Mouse (Mus musculus) midbrain, postnatal 0 days (tissue): ENCODE measurements around the gene Akap13. TPM values are rescaled to one million over a fixed set of nuclear protein-coding genes. Genes with fewer than 3 reads are reported as not detected.

Experiments used
- ATAC-seq: fragments of 200-750 bp; cut with Nextera tagmentation; 2 replicates; pipeline ENCODE4 v1.8.0; 2017; ENCODE audit warnings: moderate number of reproducible peaks, mild to moderate bottlenecking, moderate TSS enrichment, moderate library complexity; ENCODE audit not compliant: low FRiP score
- DNase-seq: peaks from one replicate; pipeline ENCODE4 v3.0.0-alpha.2; 2015; ENCODE audit warnings: low spot score
- H3K27ac ChIP-seq: fragments of 300-500 bp; sonication (generic); 2 replicates; pipeline ENCODE4 v1.5.1; 2014; ENCODE audit warnings: low read depth, mild to moderate bottlenecking, low read length, mixed read lengths
- H3K27me3 ChIP-seq: fragments of 300-500 bp; sonication (generic); 2 replicates; pipeline ENCODE4 v1.6.1; 2014; ENCODE audit warnings: low read length, control low read depth, mixed read lengths; ENCODE audit not compliant: insufficient read depth
- H3K36me3 ChIP-seq: fragments of 300-500 bp; sonication (generic); 2 replicates; pipeline ENCODE4 v1.6.1; 2014; ENCODE audit warnings: low read length, control low read depth, mixed read lengths; ENCODE audit not compliant: insufficient read depth
- H3K4me1 ChIP-seq: fragments of 300-500 bp; sonication (generic); 2 replicates; pipeline ENCODE4 v1.6.1; 2014; ENCODE audit warnings: mild to moderate bottlenecking, control low read depth, antibody characterized with exemption, low read length, mixed read lengths; ENCODE audit not compliant: insufficient read depth
- H3K4me2 ChIP-seq: fragments of 300-500 bp; sonication (generic); 2 replicates; pipeline ENCODE4 v1.6.1; 2014; ENCODE audit warnings: low read depth, mild to moderate bottlenecking, low read length, mixed read lengths; ENCODE audit not compliant: poor library complexity, severe bottlenecking
- H3K4me3 ChIP-seq: fragments of 300-500 bp; sonication (generic); 2 replicates; pipeline ENCODE4 v1.5.1; 2014; ENCODE audit warnings: low read depth, mild to moderate bottlenecking, low read length, moderate library complexity
- H3K9ac ChIP-seq: fragments of 300-500 bp; sonication (generic); replicated peaks from 2 replicates; pipeline ENCODE4 v1.6.1; 2014; ENCODE audit warnings: mild to moderate bottlenecking, low read length, moderate library complexity, mixed read lengths; ENCODE audit not compliant: poor library complexity, severe bottlenecking
- H3K9me3 ChIP-seq: fragments of 300-500 bp; sonication (generic); 2 replicates; pipeline ENCODE4 v1.6.1; 2016; ENCODE audit warnings: low read length, control low read depth
- CTCF ChIP-seq: IDR thresholded peaks from 2 replicates; pipeline ENCODE4 v1.5.1; 2016; ENCODE audit warnings: antibody characterized with exemption, mild to moderate bottlenecking
- WGBS: fragments of 180-500 bp; shearing (Covaris S2); extraction: QIAGEN DNeasy Blood & Tissue Kit; methylation state at CpG from one replicate; pipeline ENCODE4 v1.1.7; 2014; 5-methylcytosine and 5-hydroxymethylcytosine counted together
- polyA plus RNA-seq: library from polyadenylated mRNA; unstranded; fragments of >200 nt; fragmentation: Nextera tagmentation; extraction: Ambion mirVana; gene quantifications from 2 replicates; pipeline ENCODE4 v1.2.1, GENCODE M21; 2015
- total RNA-seq: library from RNA; depleted of rRNA; stranded (reverse); fragments of >200 nt; gene quantifications from 2 replicates; pipeline ENCODE4 v1.2.3, GENCODE M21; 2014

Akap13 gene
- total and polyA plus RNA-seq, 2 experiments from 2014 or later = 11.7 to 24.6 TPM

DNA sequence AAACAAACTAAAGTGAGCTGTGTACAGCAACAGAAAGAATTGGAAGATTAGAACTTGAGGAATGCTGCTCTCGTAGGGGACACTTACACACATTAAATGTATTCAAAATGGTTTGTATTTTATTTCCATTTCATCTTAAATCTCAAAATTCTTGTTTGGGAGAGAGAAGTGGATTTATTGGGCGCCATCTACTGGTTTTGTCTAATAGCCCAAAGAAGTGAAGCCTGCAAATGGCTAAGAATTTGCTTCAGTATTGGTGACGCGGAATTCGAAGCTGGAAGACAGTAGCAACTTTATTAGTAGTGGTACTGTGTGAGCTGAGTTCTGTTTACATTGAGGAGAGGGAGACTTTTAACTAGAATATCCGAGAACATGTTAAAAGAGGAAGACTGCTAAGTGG lies 100.6 kb downstream of the Akap13 start:
- H3K4me2 ChIP-seq = no peak overlapping the region
- no peaks in the 10 kb centered on the region for H3K9me3 ChIP-seq
- WGBS = 63% methylated on average over 6 of the region's 6 CpGs
- H3K9ac ChIP-seq = no peak overlapping the region
- H3K27ac ChIP-seq = no peak overlapping the region
- no peaks in the 10 kb centered on the region for H3K4me1 ChIP-seq
- H3K4me3 ChIP-seq = no peak overlapping the region
- ATAC-seq (no peak), DNase-seq (peak; percentile 23)
- TF ChIP-seq CTCF = peak; percentile 62
- no peaks in the 10 kb centered on the region for H3K36me3 ChIP-seq
- no peaks in the 10 kb centered on the region for H3K27me3 ChIP-seq

- WGBS = 93% methylated on average over 1 of the region's 1 CpGs
- Histone ChIP-seq H3K4me1 (no peaks in the 10 kb centered on the region), H3K27ac (no peak overlapping the region), H3K4me2 (no peak overlapping the region), H3K9me3 (no peaks in the 10 kb centered on the region), H3K36me3 (no peaks in the 10 kb centered on the region), H3K9ac (no peak overlapping the region), H3K4me3 (no peak overlapping the region), H3K27me3 (no peaks in the 10 kb centered on the region)
- no peak for TF ChIP-seq CTCF
- DNase-seq = no peak
- ATAC-seq = no peak
These were observed 102.9 kb downstream of the Akap13 start for GRCm38 (mm10) chr7:75558225-75558624.

- DNase-seq (no peak), ATAC-seq (no peak)
- no peaks in the 10 kb centered on the region for H3K9me3 ChIP-seq
- WGBS = 59% methylated on average over 4 of the region's 4 CpGs
- no peaks in the 10 kb centered on the region for H3K27me3 ChIP-seq
- TF ChIP-seq CTCF = no peak
- H3K4me1 ChIP-seq = no peaks in the 10 kb centered on the region
- no peak overlapping the region for H3K9ac ChIP-seq
- H3K4me3 ChIP-seq = no peak overlapping the region
- no peaks in the 10 kb centered on the region for H3K36me3 ChIP-seq
- no peak overlapping the region for H3K27ac ChIP-seq
- no peak overlapping the region for H3K4me2 ChIP-seq
These were observed 103.8 kb downstream of the Akap13 start for GRCm38 (mm10) chr7:75559119-75559518.

DNA sequence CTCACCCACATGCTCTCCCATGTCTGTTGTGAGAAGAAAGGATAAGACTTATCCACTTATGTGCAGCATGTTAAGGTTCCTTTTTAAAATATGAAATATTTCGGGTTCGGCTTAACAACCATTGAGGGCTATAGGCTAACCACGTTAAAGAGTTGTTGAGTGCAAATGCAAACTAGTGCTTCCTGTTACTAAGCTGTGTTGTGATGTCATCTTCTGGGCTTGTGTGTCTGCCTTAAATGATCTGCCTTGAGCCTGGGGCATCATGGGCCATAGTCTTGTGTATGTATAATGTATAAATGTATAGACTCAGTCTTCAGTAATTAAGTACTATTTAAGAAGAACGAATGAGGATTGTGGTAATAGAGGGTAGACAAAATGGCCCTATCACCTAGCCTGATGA lies 104.6 kb downstream of the Akap13 start:
- H3K4me1 ChIP-seq = no peaks in the 10 kb centered on the region
- H3K9me3 ChIP-seq = no peaks in the 10 kb centered on the region
- H3K9ac ChIP-seq = no peak overlapping the region
- TF ChIP-seq CTCF = no peak
- no peak overlapping the region for H3K4me3 ChIP-seq
- ATAC-seq = no peak
- H3K4me2 ChIP-seq = no peak overlapping the region
- H3K36me3 ChIP-seq = no peaks in the 10 kb centered on the region
- no peaks in the 10 kb centered on the region for H3K27me3 ChIP-seq
- DNase-seq = no peak
- 91% methylated on average over 4 of the region's 4 CpGs for WGBS
- no peak overlapping the region for H3K27ac ChIP-seq

- H3K4me1 ChIP-seq = no peaks in the 10 kb centered on the region
- H3K27ac ChIP-seq = no peak overlapping the region
- no peak overlapping the region for H3K4me2 ChIP-seq
- no peak overlapping the region for H3K4me3 ChIP-seq
- no peaks in the 10 kb centered on the region for H3K36me3 ChIP-seq
- no peak for ATAC-seq
- no peaks in the 10 kb centered on the region for H3K9me3 ChIP-seq
- DNase-seq = no peak
- H3K9ac ChIP-seq = no peak overlapping the region
- no peak for TF ChIP-seq CTCF
- no peaks in the 10 kb centered on the region for H3K27me3 ChIP-seq
- WGBS = 95% methylated on average over 2 of the region's 2 CpGs
These were observed 105.2 kb downstream of the Akap13 start for GRCm38 (mm10) chr7:75560566-75560965.

GRCm38 (mm10) chr7:75561134-75561533 lies 105.8 kb downstream of the Akap13 start:
- no peak for TF ChIP-seq CTCF
- ATAC-seq (no peak), DNase-seq (no peak)
- Histone ChIP-seq H3K9me3 (no peaks in the 10 kb centered on the region), H3K4me1 (no peaks in the 10 kb centered on the region), H3K27me3 (no peaks in the 10 kb centered on the region), H3K36me3 (no peaks in the 10 kb centered on the region), H3K9ac (no peak overlapping the region), H3K4me2 (no peak overlapping the region), H3K4me3 (no peak overlapping the region), H3K27ac (no peak overlapping the region)
- 97% methylated on average over 1 of the region's 1 CpGs for WGBS
